Mouse (Mus musculus) spleen, adult 2 months (tissue): ENCODE results near the gene Kera.

ENCODE experiments used
- CTCF ChIP-seq: fragments of 200-500 bp; IDR thresholded peaks from 2 replicates; pipeline ENCODE4 v1.5.1; 2011; ENCODE audit warnings: mild to moderate bottlenecking, inconsistent platforms; ENCODE audit not compliant: insufficient read depth, insufficient read length, insufficient replicate concordance; ENCODE audit errors: extremely low read depth
- POLR2A ChIP-seq: fragments of 200-500 bp; IDR thresholded peaks from 2 replicates; pipeline ENCODE4 v1.6.1; 2011; ENCODE audit warnings: low read depth, low read length, inconsistent platforms

DNA sequence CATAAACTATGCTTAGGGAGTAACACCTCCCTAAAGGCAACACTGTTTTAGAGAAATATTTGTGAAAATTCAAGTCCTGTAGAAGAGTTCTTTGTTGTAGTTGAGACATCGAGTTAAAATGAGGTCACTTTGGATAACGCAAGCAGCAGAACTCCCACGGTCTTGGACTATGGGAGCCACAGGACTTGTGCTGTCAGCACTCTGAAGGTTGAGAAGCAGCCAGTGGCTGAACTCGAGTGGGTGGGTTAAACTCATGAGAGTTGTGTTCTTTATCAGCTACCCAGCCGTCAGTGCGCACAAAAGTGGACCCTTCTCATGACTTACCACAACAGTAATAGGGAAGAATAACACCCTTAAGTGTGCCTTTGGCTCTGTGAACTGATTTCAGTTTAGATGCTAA, 17.1 kb upstream of the Kera start:
- TF ChIP-seq CTCF (no peak), POLR2A (no peak)
